Mouse (Mus musculus): ENCODE data around the gene Gck.
A peak's percentile ranks its signal among the peaks of the same experiment; 100 is the strongest.
"Not testable (repeated sequence)": the region's sequence is repeated elsewhere in the genome, so short reads cannot be mapped to it uniquely, and the experiment has no call there.

The Gck gene

DNA sequence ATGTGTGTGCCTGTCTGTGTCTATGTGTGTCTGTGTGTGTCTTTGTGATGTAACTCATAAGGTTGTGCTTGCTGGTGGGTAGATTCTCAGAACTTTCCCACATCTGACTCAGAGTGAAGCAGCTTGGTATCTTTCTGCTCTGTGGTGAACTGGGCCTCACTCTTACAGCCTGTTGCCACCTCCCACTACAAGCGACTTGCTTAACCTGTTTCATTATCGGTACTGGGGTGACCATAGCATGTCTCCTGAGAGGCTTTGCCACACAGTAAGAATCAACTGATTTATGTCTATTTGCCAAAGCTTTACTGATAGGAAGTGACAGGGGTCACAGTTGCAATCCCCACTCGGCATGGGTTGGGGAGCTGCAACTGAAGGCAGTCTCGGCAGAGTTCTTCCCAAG, 41.2 kb downstream of the Gck start:
- no peak for DNase-seq (ENCODE audit: low spot score in 2 of 2)

DNA sequence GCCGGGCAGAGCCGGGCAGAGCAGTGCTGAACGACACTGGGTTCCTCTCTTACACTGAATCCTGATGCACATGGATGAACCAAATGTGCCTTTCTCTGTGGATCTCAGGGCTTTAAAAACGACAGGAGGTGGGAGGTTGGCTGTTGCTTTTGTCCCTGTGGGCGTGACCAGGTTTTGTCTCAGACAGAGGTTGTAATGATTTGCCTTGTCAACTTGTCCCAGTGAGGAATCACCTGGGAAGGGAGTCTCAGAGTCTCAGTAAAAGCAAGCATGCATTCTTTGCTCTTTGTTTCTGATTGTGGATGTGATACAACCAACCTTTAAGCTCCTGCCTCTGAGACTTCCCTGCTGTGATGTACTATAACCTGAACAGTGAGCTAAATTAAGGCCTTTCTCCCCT, 42.8 kb downstream of the Gck start:
- no peak for DNase-seq (ENCODE audit: low spot score in 2 of 2)

- no peak for DNase-seq (ENCODE audit: low spot score in 2 of 2)
Measured at GRCm38 (mm10) chr11:5905778-5906518, 43.9 kb downstream of the Gck start.

DNA sequence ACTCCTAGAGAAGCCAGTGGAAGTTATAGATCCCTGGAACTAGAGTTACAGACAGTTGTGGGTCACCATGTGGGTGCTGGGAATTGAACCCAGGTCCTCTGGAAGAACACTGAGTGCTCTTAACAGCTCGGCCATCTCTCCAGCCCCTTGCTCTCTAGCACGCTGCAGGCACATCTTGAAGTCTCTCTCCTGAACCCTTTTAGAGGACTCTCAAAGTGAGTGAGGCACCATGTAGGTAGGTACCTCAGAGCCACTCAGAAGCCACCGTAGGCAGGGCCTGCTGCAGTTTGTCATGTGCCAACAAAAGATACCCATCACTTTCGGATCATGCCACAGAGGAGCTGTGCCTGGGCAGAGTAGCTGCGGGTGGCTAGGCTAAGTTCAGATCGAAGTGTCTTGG, 45.0 kb downstream of the Gck start:
- no peak for DNase-seq (ENCODE audit: low spot score in 2 of 2)

DNA sequence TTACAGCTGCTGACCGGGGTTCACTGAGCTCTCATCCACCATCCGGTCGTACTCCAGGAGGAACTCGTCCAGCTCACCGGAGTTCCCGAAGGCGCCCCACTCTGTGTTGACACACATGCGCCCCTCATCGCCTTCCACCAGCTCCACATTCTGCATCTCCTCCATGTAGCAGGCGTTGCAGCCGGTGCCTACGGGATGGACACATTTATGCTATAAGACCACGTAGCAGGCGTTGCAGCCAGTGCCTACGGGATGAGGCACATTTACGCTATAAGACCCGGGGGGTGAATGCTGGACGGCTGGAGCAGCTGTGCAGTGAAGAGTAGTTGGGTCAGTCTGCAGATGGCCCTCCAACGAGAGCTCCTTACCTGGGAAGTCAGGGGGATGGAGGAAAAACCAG, 45.5 kb downstream of the Gck start:
- DNase-seq (ENCODE audit: low spot score in 2 of 2): no peak

DNA sequence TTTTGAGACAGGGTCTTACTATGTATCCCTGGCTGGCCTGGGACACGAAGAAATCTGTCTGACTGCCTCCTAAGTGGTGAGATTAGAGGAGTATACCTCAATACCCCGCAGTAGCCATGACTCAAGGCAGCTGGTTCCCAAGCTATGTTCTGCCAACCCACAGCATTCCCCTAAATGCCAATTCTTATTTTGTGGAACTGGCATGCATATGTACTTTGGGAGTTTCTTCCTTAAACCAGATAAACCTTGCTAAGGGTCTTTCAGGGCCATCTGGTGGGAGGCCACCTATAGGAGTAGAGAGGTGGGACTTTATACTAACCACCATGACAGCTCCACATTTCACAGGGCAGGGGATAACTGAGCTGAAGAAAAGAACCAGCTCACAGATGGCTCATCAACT, 46.0 kb downstream of the Gck start:
- no peak for DNase-seq (ENCODE audit: low spot score in 2 of 2)

DNA sequence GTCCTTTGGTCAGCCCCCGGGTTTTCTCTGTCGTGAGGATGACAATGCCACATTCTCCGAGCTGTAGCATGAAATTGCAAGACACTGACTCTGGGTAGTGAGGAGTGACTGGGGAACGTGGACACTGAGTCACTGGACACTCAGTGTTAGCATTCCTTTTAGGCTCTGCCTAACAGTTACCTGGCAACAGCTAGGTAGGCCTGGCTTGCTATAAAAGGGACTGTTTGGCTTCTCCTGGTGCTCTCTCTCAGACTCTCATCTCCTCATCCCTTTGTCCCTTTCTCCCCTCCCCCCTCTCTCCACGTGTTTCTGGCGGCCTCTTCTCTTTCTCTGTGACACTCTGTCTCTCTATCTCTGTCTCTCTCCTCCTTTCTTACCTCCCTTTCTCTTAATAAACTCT, 47.5 kb downstream of the Gck start:
- no peak for DNase-seq (ENCODE audit: low spot score in 2 of 2)

DNA sequence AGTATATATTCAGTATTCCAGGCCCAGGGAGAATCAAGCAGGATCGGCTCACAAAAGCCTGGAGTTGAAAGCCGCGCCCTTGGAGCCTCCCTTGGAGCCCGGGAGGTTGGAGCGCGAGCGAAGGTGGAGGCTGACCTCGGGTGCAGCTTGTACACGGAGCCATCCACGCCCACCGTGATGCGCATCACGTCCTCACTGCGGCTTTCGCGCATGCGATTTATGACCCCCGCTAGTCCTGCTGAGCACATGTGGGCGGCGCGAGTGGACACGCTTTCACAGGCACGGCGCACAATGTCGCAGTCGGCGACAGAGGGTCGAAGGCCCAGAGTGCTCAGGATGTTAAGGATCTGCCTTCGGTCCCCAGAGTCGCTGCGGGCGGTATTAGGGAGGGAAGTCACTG, 47.9 kb downstream of the Gck start:
- no peak for DNase-seq (ENCODE audit: low spot score in 2 of 2)

DNA sequence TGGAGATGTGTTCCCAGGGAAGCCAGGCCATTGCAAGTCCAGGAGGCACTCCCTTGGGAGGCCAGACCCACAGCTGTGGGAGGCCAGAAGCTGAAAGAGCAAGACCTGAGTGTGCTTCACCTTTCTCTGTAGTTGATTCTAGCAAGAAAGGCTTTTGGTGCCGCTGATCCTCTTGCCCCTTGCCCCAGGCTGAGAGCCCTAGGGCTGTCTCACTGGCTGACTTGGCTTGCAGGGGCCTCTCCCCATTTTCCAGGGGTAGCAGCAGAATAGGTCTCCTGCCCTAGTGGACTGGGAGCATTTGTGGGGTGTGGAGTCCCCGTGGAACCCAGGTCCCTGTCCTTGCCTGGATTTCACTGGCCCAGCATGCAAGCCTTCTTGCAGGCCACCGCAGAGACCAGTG, 48.6 kb downstream of the Gck start:
- no peak for DNase-seq (ENCODE audit: low spot score in 2 of 2)

DNA sequence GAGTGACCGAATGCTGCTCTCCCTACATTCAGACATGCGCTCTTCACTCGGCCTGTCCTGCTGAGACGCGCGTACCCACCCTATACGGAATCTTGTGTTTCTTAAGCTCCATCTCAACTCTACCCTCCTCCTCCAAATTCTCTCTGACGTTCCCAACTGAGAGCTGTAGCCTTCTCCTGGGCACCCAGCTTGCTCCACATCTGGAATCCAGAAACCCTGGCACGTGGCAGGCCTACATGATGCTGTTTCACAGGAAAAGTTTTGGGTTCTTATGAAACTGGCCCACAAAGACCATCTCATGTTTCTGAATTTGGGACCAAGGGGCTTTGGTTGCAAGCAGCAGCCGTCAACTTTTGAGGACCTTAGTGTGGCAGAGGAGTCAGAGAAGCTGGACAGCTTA, 50.6 kb downstream of the Gck start:
- no peak for DNase-seq (ENCODE audit: low spot score in 2 of 2)

DNA sequence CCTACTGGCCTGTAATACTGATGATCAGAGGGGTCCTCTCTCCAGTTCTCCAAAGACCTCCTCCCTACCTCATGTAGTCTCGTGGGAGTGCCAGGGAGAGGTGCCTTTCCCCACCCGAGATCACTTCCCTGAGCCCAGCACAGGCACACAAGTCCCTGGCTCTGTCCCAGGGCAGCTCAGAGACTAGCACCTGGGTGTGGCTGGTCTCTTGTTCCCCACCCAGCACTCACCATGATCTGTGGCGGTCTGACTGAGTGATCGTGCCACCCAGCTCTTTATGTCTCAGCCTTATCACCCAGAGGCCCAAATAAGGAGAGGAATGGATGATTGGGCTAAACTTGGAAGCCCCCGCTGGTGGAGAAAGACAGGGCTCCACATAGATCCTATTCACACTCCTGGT, 51.4 kb downstream of the Gck start, which contains the start of gene Myl7:
Gene Myl7, minus strand, starts transcription at position 252 of the 400 bp plus-strand sequence.
- DNase-seq (ENCODE audit: low spot score in 2 of 2): no peak

GRCm38 (mm10) chr11:5897839-5898238, 52.0 kb downstream of the Gck start:
- DNase-seq (ENCODE audit: low spot score in 2 of 2): no peak

DNA sequence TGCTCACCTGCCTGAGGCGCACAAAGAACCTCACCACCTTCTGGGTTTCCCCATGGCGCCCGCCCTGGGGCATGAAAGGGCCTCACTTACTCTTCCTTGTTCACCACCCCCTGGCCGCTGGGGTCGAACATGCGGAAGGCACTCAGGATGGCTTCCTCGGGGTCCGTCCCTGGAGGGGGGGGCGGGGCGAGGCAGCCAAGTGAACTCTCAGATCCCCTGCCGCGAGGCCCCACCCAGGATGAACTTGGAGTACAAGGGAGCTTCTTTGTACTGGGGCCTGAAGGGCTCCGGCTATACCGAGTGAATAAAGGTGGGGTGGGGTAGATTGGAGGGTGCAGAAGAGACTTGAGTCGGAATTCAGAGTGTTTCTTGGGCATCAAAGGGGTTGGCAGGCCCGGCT, 52.7 kb downstream of the Gck start:
- DNase-seq (ENCODE audit: low spot score in 2 of 2): no peak

- DNase-seq (ENCODE audit: low spot score in 2 of 2): no peak
Measured at GRCm38 (mm10) chr11:5893807-5894206, 56.1 kb downstream of the Gck start.

DNA sequence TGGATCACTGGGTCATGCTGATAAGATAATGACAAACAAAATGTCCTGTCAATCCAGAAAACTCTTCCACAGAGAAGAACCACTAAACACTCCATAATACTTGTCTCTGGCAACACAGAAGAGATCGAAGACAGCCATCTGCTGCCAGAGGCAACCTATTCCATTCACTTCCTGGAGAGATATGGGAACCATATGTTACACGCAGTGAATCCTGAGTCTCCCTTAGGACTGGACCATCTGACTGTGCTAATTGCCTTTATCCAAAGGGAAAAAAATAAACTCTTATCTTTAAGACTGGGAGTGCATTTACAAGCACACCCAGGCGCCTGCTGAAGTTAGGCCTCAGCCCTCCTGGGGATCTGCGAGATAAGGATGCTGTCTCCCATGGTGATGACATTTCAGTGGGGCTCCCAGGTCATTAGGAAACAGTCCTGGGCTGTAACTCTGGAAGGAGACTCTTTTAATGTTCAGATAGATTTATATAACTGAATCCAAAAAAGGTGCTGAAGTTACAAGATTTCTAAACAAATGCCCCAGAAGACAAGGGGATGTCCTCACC, 57.0 kb downstream of the Gck start:
- no peak for DNase-seq (ENCODE audit: low spot score in 2 of 2)

- no peak for DNase-seq (ENCODE audit: low spot score in 2 of 2)
Measured at GRCm38 (mm10) chr11:5892151-5892591, 57.7 kb downstream of the Gck start.

- DNase-seq (ENCODE audit: low spot score in 2 of 2): not testable (repeated sequence)
Measured at GRCm38 (mm10) chr11:5888563-5888962, 61.3 kb downstream of the Gck start.

GRCm38 (mm10) chr11:5887250-5887649, 62.6 kb downstream of the Gck start:
- no peak for DNase-seq (ENCODE audit: low spot score in 2 of 2)

- peak in 1 of 2 experiments; percentile 52 for DNase-seq (ENCODE audit: low spot score in 2 of 2)
Measured at GRCm38 (mm10) chr11:5886187-5886586, 63.7 kb downstream of the Gck start.

GRCm38 (mm10) chr11:5882518-5882917, 67.4 kb downstream of the Gck start:
- no peak for DNase-seq (ENCODE audit: low spot score in 2 of 2)

- no peak for DNase-seq (ENCODE audit: low spot score in 2 of 2)
Measured at GRCm38 (mm10) chr11:5879905-5880304, 70.0 kb downstream of the Gck start.

- DNase-seq (ENCODE audit: low spot score in 2 of 2): no peak
Measured at GRCm38 (mm10) chr11:5878661-5879060, 71.2 kb downstream of the Gck start.

DNA sequence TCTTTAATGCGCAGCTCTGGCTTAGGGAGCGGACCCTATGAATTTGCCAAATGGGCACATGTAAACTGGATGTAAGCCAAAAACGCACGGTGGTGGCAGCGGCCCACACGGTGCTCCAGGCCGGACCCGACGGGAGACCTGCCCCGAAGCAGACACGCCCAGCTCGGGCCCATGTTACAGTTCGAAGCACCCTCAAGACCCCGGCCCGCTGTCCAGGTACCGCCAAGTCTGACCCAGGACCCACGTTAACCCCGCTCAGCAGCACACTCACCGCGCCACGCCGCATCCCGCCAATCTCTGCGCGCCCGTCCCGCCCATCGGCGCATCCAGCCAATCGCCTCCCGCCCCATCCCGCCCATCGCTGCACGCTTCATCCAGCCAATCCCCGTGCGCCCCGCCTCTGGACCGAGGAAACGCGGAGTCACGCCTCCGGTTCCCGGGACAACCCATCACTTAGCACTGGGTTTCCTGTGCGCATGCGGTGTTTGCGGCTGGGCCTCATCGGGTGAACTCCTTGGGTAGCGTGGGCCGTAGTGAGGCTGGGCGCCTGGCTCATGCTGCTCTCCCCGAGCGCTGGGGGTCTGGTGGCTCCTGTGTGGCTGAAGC, 71.9 kb downstream of the Gck start, which contains the start of gene Pold2:
Gene Pold2, minus strand, starts transcription at position 372 of the 606 bp plus-strand sequence.
- DNase-seq (ENCODE audit: low spot score in 2 of 2): peak; percentile 88 to 95
